Mouse (Mus musculus): ENCODE results near the gene Chst14. TPM values are rescaled to one million over a fixed set of nuclear protein-coding genes. Genes with fewer than 3 reads are reported as not detected.

Gene Chst14
- polyA plus RNA-seq, 1 experiment from 2014 or later = 17.1 TPM

DNA sequence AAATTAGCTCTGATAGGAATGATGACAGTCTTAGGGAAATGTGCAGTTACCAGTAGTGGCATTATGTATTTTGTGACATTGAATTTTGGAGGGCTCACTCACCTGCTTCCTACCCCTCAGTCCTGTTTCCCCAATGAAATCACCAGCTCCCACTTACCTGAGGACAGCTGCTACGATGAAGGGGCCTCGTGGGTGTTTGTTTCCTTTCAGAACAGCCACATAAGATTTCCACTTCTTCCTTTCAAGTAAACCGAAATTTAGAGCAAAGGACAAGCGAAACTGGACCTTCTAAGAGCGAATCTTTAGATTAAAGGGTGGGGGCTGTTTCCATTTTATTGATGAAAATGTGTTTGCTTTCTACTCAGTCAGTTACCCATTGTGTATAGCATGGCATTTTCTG, 45.8 kb downstream of the Chst14 start:
- H3K27ac ChIP-seq (ENCODE audit: low read length) = no peak overlapping the region
- H3K4me1 ChIP-seq (ENCODE audit: control insufficient read depth, insufficient read depth, low read length) = peaks cover 8% of the 10 kb centered on the region
- 75% methylated on average over 5 of the region's 5 CpGs for WGBS
- no peak overlapping the region for H3K9ac ChIP-seq (ENCODE audit: low read length)
- ATAC-seq (replicated peaks; ENCODE audit: extremely low read depth, insufficient read depth, low FRiP score) = no peak
- H3K36me3 ChIP-seq (ENCODE audit: control insufficient read depth, insufficient read depth) = no peaks in the 10 kb centered on the region
- H3K27me3 ChIP-seq (ENCODE audit: control insufficient read depth, insufficient read depth, low read length) = peaks cover 14% of the 10 kb centered on the region
- H3K4me2 ChIP-seq (ENCODE audit: low read depth, low read length) = no peak overlapping the region
- no peak overlapping the region for H3K4me3 ChIP-seq (ENCODE audit: low read length)
- H3K9me3 ChIP-seq (replicated peaks; ENCODE audit: control insufficient read depth, low read length) = no peaks in the 10 kb centered on the region

DNA sequence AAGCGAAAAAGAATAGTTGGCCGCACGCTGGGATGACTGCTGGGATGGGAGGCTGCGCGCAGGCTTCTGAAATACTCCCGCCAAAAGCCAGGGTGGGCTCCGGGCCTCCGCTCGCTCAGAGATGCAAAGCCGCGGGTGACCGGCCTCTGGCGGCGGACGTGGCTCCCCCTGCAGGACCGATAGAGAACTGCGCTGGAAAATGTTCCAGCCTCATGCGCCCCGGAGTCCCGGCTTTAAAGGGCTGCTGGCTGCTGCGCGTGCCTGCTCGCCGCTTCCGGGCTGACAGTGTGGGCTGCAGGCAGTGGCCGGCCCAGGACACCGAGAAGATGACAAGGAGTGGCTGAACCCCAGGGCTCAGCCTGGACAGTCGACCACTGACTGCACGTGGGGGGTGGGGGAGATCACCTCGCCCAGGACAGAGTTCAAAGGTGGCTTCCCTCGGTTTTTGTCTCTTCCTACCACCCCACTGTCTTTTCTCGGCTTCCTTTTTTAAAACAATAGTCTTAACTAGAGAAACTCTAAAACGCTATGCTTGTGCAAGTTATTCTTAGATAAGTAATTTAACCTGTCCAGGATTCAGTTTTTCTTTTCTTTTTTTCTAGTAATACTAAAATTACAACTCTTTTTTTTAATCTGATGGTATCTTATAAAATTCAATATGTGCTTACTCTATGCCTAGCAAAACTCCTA, 46.5 kb downstream of the Chst14 start:
- Histone ChIP-seq H3K9me3 (replicated peaks; ENCODE audit: control insufficient read depth, low read length) (no peaks in the 10 kb centered on the region), H3K4me1 (ENCODE audit: control insufficient read depth, insufficient read depth, low read length) (peaks cover 8% of the 10 kb centered on the region), H3K4me3 (ENCODE audit: low read length) (peak overlapping the region; percentile 49), H3K36me3 (ENCODE audit: control insufficient read depth, insufficient read depth) (no peaks in the 10 kb centered on the region), H3K4me2 (ENCODE audit: low read depth, low read length) (peak overlapping the region; percentile 85), H3K9ac (ENCODE audit: low read length) (peak overlapping the region; percentile 70), H3K27ac (ENCODE audit: low read length) (no peak overlapping the region), H3K27me3 (ENCODE audit: control insufficient read depth, insufficient read depth, low read length) (peaks cover 19% of the 10 kb centered on the region)
- 2% methylated on average over 33 of the region's 33 CpGs for WGBS
- peak; percentile 37 for ATAC-seq (replicated peaks; ENCODE audit: extremely low read depth, insufficient read depth, low FRiP score)

DNA sequence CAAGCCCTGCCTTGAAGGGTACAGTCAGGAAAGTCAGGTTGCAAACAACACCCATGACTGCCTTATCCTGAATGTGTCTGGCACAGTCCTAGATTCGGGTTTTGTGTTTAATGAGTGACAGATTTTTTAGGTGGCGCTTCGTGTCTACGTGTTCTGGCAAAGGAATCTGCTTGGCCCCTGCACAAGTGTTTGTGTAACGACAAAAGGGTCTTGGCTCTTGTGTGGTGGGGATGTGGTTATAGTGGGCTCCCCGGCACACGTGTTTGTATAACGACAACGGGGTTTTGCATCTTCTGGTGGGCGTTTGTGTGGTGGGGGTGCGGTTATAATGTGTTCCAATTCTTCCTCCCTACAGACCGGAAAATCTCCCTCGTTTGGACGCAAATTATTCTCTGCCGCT, 49.6 kb downstream of the Chst14 start:
- under 1% methylated on average over 15 of the region's 15 CpGs for WGBS

DNA sequence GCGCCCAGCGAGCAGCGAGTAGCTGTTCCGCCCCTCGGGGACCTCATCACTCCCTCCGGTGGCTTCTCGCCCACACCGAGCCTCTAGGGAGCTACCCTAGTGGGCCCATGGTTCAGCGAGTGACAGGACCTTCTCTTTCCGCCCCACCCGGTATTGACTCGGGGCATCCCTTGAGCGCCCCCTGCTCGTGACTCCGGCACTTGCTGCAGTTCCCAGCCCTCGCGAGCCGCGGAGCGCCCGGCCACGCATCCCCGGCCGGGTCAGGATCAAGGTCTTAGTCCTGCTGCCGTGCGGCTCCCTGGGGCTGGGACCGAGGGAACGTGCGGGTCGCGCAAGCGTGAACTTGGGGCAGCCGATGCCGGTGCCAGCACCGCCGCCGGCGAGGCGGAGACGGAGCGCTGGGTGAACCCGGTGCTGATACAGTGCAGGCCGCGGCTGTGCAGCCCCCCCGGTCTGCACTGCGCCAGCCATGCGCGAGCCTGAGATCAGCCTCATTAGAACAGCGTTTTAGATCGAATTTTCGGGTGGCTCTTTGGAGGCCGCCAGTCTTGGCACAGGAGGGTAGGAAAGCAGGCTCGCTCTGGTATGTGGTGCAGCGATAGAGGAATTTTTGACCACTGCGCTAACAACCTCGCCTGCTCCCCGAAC, 50.1 kb downstream of the Chst14 start:
- under 1% methylated on average over 57 of the region's 57 CpGs for WGBS
- Histone ChIP-seq H3K36me3 (ENCODE audit: control insufficient read depth, insufficient read depth) (no peaks in the 10 kb centered on the region), H3K9ac (ENCODE audit: low read length) (peak overlapping the region; percentile 84), H3K9me3 (replicated peaks; ENCODE audit: control insufficient read depth, low read length) (no peaks in the 10 kb centered on the region), H3K4me2 (ENCODE audit: low read depth, low read length) (peak overlapping the region; percentile 97), H3K4me3 (ENCODE audit: low read length) (peak overlapping the region; percentile 72), H3K27me3 (ENCODE audit: control insufficient read depth, insufficient read depth, low read length) (peaks cover 19% of the 10 kb centered on the region), H3K27ac (ENCODE audit: low read length) (no peak overlapping the region), H3K4me1 (ENCODE audit: control insufficient read depth, insufficient read depth, low read length) (peaks cover 8% of the 10 kb centered on the region)
- ATAC-seq (replicated peaks; ENCODE audit: extremely low read depth, insufficient read depth, low FRiP score) = peak; percentile 86

More for the DNA sequence above, 49.6 kb downstream of the Chst14 start:
- Histone ChIP-seq H3K27ac (ENCODE audit: low read length) (no peak overlapping the region), H3K4me1 (ENCODE audit: control insufficient read depth, insufficient read depth, low read length) (peaks cover 8% of the 10 kb centered on the region), H3K9ac (ENCODE audit: low read length) (peak overlapping the region; percentile 84), H3K9me3 (replicated peaks; ENCODE audit: control insufficient read depth, low read length) (no peaks in the 10 kb centered on the region), H3K4me3 (ENCODE audit: low read length) (peak overlapping the region; percentile 72), H3K4me2 (ENCODE audit: low read depth, low read length) (peak overlapping the region; percentile 97), H3K27me3 (ENCODE audit: control insufficient read depth, insufficient read depth, low read length) (peaks cover 19% of the 10 kb centered on the region), H3K36me3 (ENCODE audit: control insufficient read depth, insufficient read depth) (no peaks in the 10 kb centered on the region)
- ATAC-seq (replicated peaks; ENCODE audit: extremely low read depth, insufficient read depth, low FRiP score) = no peak

DNA sequence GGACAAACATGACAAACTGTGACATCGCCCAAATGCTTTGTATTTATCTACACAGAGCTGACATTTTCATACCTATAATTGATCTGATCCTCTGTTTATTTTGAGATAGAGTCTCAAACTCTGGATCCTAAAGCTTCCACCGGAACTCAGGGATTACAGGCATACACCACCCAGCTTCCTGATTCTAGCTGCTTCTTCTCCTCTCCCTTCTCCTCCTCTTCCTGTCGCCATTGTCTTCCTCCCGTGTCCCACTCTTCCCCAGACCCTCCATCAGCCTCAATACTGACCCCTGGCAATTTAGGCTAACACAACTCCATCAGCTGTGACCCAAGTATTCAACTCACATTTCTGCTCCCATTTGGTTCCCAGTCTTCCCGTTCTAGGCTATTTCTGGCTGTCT, 50.6 kb downstream of the Chst14 start:
- peak overlapping the region; percentile 84 for H3K9ac ChIP-seq (ENCODE audit: low read length)

DNA sequence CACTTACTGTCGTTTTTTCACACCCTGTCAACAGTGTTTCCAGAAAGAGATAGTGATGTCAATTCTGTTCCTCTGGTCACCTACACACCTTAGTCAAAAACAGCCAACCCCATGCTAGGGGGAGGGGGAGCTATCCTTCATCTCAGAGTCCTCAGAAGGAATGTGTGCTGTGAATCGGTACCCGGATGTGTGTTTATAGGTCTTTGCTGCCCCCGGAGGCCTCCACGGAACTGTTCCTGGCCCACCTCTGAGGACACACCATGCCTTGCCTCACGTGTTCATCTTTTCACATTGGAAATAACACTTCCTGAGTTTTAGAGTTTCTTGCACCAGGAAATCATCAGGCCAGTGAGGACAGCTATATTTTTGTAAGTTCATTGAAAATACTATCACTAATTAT, 51.8 kb downstream of the Chst14 start:
- Histone ChIP-seq H3K4me1 (ENCODE audit: control insufficient read depth, insufficient read depth, low read length) (peaks cover 8% of the 10 kb centered on the region), H3K4me2 (ENCODE audit: low read depth, low read length) (no peak overlapping the region), H3K27me3 (ENCODE audit: control insufficient read depth, insufficient read depth, low read length) (peaks cover 19% of the 10 kb centered on the region), H3K36me3 (ENCODE audit: control insufficient read depth, insufficient read depth) (no peaks in the 10 kb centered on the region), H3K27ac (ENCODE audit: low read length) (no peak overlapping the region), H3K9ac (ENCODE audit: low read length) (no peak overlapping the region), H3K9me3 (replicated peaks; ENCODE audit: control insufficient read depth, low read length) (0 out of 2 replicates have a peak, but pooled peaks cover 2% of the 10 kb centered on the region), H3K4me3 (ENCODE audit: low read length) (no peak overlapping the region)
- ATAC-seq (replicated peaks; ENCODE audit: extremely low read depth, insufficient read depth, low FRiP score) = no peak
- WGBS = 31% methylated on average over 6 of the region's 6 CpGs

More for the DNA sequence above, 50.6 kb downstream of the Chst14 start:
- ATAC-seq (replicated peaks; ENCODE audit: extremely low read depth, insufficient read depth, low FRiP score) = no peak
- H3K36me3 ChIP-seq (ENCODE audit: control insufficient read depth, insufficient read depth) = no peaks in the 10 kb centered on the region
- 21% methylated on average over 5 of the region's 5 CpGs for WGBS
- H3K27ac ChIP-seq (ENCODE audit: low read length) = no peak overlapping the region
- H3K9me3 ChIP-seq (replicated peaks; ENCODE audit: control insufficient read depth, low read length) = no peaks in the 10 kb centered on the region
- H3K4me3 ChIP-seq (ENCODE audit: low read length) = peak overlapping the region; percentile 72
- H3K4me2 ChIP-seq (ENCODE audit: low read depth, low read length) = peak overlapping the region; percentile 97
- peaks cover 19% of the 10 kb centered on the region for H3K27me3 ChIP-seq (ENCODE audit: control insufficient read depth, insufficient read depth, low read length)
- H3K4me1 ChIP-seq (ENCODE audit: control insufficient read depth, insufficient read depth, low read length) = peaks cover 8% of the 10 kb centered on the region

Other genes starting within 250 kb of the Chst14 start
- gene Ankrd63, start 222.5 kb upstream of the Chst14 start, polyA plus RNA-seq (2015; fragmentation: Nextera tagmentation; extraction: Ambion mirVana) = 2.8 and 3.1 TPM in 2 replicates
- gene Plcb2, start 198.1 kb upstream of the Chst14 start, polyA plus RNA-seq (2015; fragmentation: Nextera tagmentation; extraction: Ambion mirVana) = 3.2 and 3.4 TPM in 2 replicates
- gene Inafm2, start 180.7 kb upstream of the Chst14 start, polyA plus RNA-seq (2015; fragmentation: Nextera tagmentation; extraction: Ambion mirVana) = 45.2 and 47.3 TPM in 2 replicates
- gene Ccdc9b, start 163.8 kb upstream of the Chst14 start, polyA plus RNA-seq (2015; fragmentation: Nextera tagmentation; extraction: Ambion mirVana) = 2.0 and 3.2 TPM in 2 replicates
- gene Phgr1, start 153.7 kb upstream of the Chst14 start, polyA plus RNA-seq (2015; fragmentation: Nextera tagmentation; extraction: Ambion mirVana) = 1.2 TPM in 1 of 2 replicates, not detected in the other
- 0.10 and 0.24 TPM in 2 replicates for gene Disp2, start 146.8 kb upstream of the Chst14 start, polyA plus RNA-seq (2015; fragmentation: Nextera tagmentation; extraction: Ambion mirVana)
- 90.7 and 94.0 TPM in 2 replicates for gene Knstrn, start 112.5 kb upstream of the Chst14 start, polyA plus RNA-seq (2015; fragmentation: Nextera tagmentation; extraction: Ambion mirVana)
- gene Ivd, start 64.5 kb upstream of the Chst14 start, polyA plus RNA-seq (2015; fragmentation: Nextera tagmentation; extraction: Ambion mirVana) = 97.4 and 107 TPM in 2 replicates
- gene Bahd1, start 26.1 kb upstream of the Chst14 start, polyA plus RNA-seq (2015; fragmentation: Nextera tagmentation; extraction: Ambion mirVana) = 3.7 and 4.1 TPM in 2 replicates
- 18.6 and 19.6 TPM in 2 replicates for gene Ccdc32, start 102.9 kb downstream of the Chst14 start, polyA plus RNA-seq (2015; fragmentation: Nextera tagmentation; extraction: Ambion mirVana)
- 3.6 and 5.3 TPM in 2 replicates for gene Rpusd2, start 108.3 kb downstream of the Chst14 start, polyA plus RNA-seq (2015; fragmentation: Nextera tagmentation; extraction: Ambion mirVana)
- 34.2 and 39.5 TPM in 2 replicates for gene Knl1, start 120.6 kb downstream of the Chst14 start, polyA plus RNA-seq (2015; fragmentation: Nextera tagmentation; extraction: Ambion mirVana)
- gene Rad51, start 186.3 kb downstream of the Chst14 start, polyA plus RNA-seq (2015; fragmentation: Nextera tagmentation; extraction: Ambion mirVana) = 26.5 and 34.6 TPM in 2 replicates
- gene Rmdn3, start 230.5 kb downstream of the Chst14 start, polyA plus RNA-seq (2015; fragmentation: Nextera tagmentation; extraction: Ambion mirVana) = 27.0 and 28.4 TPM in 2 replicates
- 5.5 and 6.9 TPM in 2 replicates for gene Gchfr, start 241.3 kb downstream of the Chst14 start, polyA plus RNA-seq (2015; fragmentation: Nextera tagmentation; extraction: Ambion mirVana)
- gene Gm14137, start 248.0 kb downstream of the Chst14 start, polyA plus RNA-seq (2015; fragmentation: Nextera tagmentation; extraction: Ambion mirVana) = 0.35 and 0.46 TPM in 2 replicates

Data from heart, embryonic 16.5 days (tissue).